Mouse (Mus musculus) 416B (cell line): ENCODE results near the gene Stard3.
"Not testable (repeated sequence)": the region's sequence is repeated elsewhere in the genome, so short reads cannot be mapped to it uniquely, and the experiment has no call there.

ENCODE experiments used
- DNase-seq: peaks from one replicate; pipeline ENCODE4 v3.0.0; 2011; ENCODE audit warnings: low read depth

Stard3 gene

DNA sequence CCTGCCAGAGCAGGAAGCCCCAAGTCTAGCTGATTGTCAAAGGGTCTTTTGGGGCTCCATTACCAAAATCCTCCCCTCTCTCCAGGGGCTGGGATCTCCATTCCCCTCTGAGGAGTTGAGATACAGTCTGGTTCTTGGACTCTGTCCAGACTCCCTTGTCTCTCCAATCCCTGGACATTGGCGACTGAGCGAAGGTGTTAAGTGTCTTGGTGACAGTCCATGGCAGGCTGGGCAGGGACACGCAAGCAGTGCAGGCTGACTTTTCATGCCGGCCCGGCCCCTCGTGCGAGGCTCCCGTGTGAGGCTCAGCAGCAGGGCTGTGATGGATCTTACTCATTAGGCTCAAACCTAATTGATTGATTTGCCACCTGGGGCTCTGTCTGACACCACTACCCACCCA, 16.1 kb downstream of the Stard3 start:
- no peak for DNase-seq

DNA sequence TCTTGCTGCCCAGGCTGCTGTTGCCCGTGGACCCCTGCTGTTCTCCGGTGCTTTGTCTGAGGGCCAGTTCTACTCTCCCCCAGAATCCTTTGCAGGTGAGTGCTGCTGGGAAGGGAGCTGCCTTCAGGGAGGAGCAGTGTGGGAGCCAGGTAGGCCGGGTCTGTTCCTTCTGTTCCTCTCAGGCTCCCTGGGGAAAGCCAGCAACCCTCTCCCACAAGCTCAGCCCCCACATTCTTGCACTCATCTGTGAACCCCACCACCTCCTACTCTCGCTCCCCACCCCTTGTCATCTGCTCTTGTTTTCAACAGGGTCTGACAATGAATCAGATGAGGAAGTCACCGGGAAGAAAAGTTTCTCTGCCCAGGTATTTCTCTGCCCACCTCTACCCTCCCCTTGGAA, 18.6 kb downstream of the Stard3 start:
- no peak for DNase-seq

GRCm38 (mm10) chr11:98377787-98378186, 19.6 kb downstream of the Stard3 start:
- no peak for DNase-seq

DNA sequence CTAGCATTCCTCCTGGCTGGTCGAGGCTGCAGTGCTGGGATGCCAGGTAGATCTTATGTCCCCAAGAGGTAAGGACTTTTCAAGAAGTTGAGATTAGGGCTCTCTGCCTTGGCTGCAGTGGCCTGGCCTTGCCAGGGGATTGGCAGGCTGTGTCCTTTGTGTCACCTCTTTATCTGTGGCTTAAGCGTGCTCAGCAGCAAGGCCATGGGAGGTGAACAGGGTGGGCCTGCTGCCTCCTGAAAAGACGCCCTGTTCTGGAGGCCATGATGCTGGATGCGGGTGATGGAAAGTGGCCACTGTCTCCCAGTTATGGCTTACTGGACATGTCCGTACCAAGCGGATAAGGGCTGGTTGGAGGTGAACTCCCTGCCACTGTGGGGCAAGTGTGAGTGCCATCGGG, 21.2 kb downstream of the Stard3 start:
- no peak for DNase-seq

DNA sequence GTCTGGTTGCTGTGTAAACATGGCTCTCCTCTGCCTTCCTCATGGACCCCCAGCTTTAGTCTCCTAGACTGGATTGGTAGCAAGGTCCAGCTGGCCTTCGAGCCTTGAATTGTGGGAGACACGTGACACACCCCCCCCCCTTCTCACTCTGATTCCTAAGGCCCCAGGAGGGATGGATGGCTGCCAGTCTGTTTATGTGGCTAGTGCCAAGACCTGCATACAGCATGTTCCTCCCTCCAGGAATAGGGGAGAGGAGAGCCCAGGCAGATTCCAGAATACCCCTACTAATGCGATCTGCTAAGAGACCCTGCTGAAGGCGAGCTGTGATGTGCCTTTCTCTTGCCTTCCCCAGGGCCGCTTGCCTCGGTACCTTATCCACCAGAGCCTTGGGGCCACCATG, 21.9 kb downstream of the Stard3 start:
- DNase-seq, result no peak

GRCm38 (mm10) chr11:98381651-98382050, 23.5 kb downstream of the Stard3 start:
- DNase-seq, result no peak

- not testable (repeated sequence) for DNase-seq
Observed at GRCm38 (mm10) chr11:98382405-98382804, 24.2 kb downstream of the Stard3 start.

GRCm38 (mm10) chr11:98383261-98384030, 25.3 kb downstream of the Stard3 start, which contains the start of gene Tcap:
TSS of gene Tcap (plus strand) at chr11:98383811.
- DNase-seq, result no peak

- no peak for DNase-seq
Observed at GRCm38 (mm10) chr11:98384216-98384615, 26.0 kb downstream of the Stard3 start.

DNA sequence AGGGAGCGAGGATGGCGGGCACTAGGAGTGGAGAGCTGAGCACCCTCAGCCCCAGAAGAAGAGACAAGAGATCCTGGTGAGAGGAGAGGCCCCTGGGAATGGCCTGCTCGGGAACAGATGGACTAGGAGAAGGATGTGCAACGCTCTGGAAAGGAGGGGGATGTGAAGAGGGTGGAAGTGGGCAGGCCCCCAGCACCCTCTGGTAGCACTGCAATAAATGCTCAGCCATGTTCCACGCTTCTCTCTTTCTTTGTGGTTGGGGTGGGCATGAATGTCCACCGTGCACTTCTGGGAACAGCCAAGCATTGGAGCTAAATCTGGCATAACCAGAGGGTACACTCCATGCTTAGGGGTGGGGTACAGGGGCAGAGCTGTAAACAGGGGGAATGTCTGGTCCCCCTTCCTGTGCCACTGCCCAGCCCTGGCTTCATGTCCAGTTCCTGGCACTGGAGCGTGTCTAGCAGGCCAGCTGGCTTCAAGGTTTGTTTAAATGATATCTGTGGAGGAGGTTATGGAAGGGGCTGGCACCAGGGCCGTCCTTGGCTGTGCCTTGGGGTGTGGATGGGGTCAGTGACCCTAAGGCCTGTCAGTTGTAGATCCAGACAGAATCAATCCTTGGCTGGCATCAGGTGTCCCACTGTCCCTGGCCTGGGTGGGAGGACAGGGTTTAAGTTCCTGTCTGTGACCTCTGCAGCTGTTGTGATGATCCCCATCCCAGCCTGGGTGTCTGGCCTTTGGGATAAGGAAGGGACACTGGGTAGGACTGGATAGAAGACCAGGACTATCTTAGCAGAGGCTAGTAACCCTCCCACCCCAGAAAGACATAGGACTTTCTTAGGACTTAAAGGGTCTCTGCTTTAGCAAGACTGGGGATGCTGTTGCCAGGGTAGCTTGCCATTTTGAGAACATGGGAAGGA, 26.8 kb downstream of the Stard3 start:
- DNase-seq, result no peak

GRCm38 (mm10) chr11:98385638-98386585, 27.7 kb downstream of the Stard3 start, which contains the start of gene Pnmt:
TSS of gene Pnmt (plus strand) at chr11:98386450.
- DNase-seq, result no peak

- DNase-seq, result no peak
Observed at GRCm38 (mm10) chr11:98386596-98386995, 28.4 kb downstream of the Stard3 start.

- DNase-seq, result no peak
Observed at GRCm38 (mm10) chr11:98387056-98387577, 28.9 kb downstream of the Stard3 start.

- DNase-seq, result no peak
Observed at GRCm38 (mm10) chr11:98388282-98388681, 30.1 kb downstream of the Stard3 start.

- peak; percentile 61 for DNase-seq
Observed at GRCm38 (mm10) chr11:98389221-98389780, 31.1 kb downstream of the Stard3 start.

- DNase-seq, result no peak
Observed at GRCm38 (mm10) chr11:98390141-98390540, 32.0 kb downstream of the Stard3 start.

- no peak for DNase-seq
Observed at GRCm38 (mm10) chr11:98392034-98392433, 33.9 kb downstream of the Stard3 start.

- DNase-seq, result no peak
Observed at GRCm38 (mm10) chr11:98392645-98393044, 34.5 kb downstream of the Stard3 start.

DNA sequence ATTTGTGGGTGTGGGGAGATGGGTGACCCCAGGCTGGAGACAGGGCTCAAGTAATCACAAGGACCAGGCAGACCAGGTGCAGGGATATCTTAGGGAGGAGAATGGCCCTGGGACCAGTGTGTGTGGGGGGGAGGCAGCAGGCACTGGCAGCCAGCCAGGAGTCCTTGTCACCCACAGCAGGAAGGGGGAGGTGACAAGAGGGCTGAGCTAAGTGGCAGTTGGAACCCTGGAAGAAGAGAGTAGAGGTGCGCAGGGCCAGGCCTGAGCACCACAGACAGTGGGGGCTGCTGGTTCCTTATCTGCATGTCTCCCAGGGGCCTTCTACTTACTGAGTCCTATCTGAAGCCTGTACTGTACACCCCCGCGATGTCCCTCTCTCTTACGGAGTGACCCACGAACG, 35.1 kb downstream of the Stard3 start:
- DNase-seq, result peak; percentile 90

- no peak for DNase-seq
Observed at GRCm38 (mm10) chr11:98394301-98394700, 36.1 kb downstream of the Stard3 start.

DNA sequence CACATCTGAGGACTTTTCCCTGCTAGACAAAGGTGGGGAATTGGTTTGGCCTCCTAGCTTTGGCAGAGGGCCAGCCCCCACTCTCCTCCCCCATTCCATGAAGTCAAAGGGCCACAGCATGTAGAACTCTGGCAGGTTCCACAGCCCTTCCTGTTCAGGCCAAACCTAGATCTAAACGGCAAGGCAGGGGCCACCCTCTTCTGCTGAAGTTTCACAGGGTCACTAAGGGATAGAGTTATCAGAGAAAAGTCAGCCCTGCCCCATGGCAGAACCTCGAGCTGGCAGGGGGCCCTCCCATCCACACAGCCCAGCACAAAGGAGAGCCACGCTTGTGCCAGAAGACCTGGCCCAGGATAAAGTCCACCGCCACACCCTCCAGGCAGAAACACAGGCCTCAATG, 36.9 kb downstream of the Stard3 start:
- no peak for DNase-seq
